ENCODE assay signal across 8 mouse cellular contexts in genomic region chr15:99644776-99645175, GRCm38 (mm10). TPM values are rescaled to one million over a fixed set of nuclear protein-coding genes. Genes with fewer than 3 reads are reported as not detected.
DNase-seq lines count a peak whose midpoint lies in the region; TF ChIP-seq lines count a peak whose summit lies in the region.

No protein-coding gene starts in this region.

- TF ChIP-seq CTCF in gastrocnemius, adult 2 months (IDR thresholded peaks at IDR 0.05) = no peak
- TF ChIP-seq CTCF in brain, embryonic 14.5 days (IDR thresholded peaks at IDR 0.05; ENCODE audit: borderline replicate concordance, extremely low read depth, insufficient read depth, insufficient read length) = no peak

- no peak overlapping the region for H3K4me3 ChIP-seq in gastrocnemius, adult 2 months

- TF ChIP-seq POLR2A in brain, embryonic 14.5 days (IDR thresholded peaks at IDR 0.05; ENCODE audit: borderline replicate concordance, extremely low read depth, insufficient read depth, insufficient read length, poor library complexity, severe bottlenecking) = no peak

- intact Hi-C loops in gastrocnemius, adult 2 months (cut with DNase I) = no loop called here

- H3K27ac ChIP-seq in gastrocnemius, adult 2 months = no peak overlapping the region

- DNase-seq in gastrocnemius, adult 2 months = peak; percentile 61
- no peak for DNase-seq in gastrocnemius, adult 18-20 months (ENCODE audit: low spot score)
- peak; percentile 35 for DNase-seq in 3134 (ENCODE audit: extremely low read depth, insufficient read length, low spot score)
- DNase-seq in brain, embryonic 14.5 days (ENCODE audit: low read depth) = peak; percentile 75
- DNase-seq in layer of hippocampus, postnatal 10 days (ENCODE audit: low spot score in 2 of 2) = peak; percentile 39 to 65
- no peak for DNase-seq in spleen, adult 12 weeks (ENCODE audit: low spot score)
- DNase-seq in urinary bladder, postnatal 14 days (ENCODE audit: low spot score) = no peak
- no peak for DNase-seq in ovary, postnatal 36 days (ENCODE audit: low spot score)

RNA-seq across cellular contexts. Expression of gene Racgap1, which starts 6.7 kb away (rescaled TPM):
- total RNA-seq in gastrocnemius, adult 2 months (2021) = under 1 TPM; 0.89 to 0.94 TPM
- total RNA-seq in gastrocnemius, adult 18-20 months (2021) = under 1 TPM; 0.57 to 0.69 TPM
- polyA plus RNA-seq in brain, embryonic 14.5 days (2012; rRNA removed) = 83.0 and 118 TPM in 2 replicates
- 10 to 100 TPM; 13.6 TPM for total RNA-seq in layer of hippocampus, postnatal 10 days (2021)

RNA-seq across cellular contexts. Expression of gene Asic1, which starts 25.4 kb away (rescaled TPM):
- total RNA-seq in gastrocnemius, adult 2 months (2021) = under 1 TPM in 1 of 2 experiments, not detected in 1; 0.31 TPM
- under 1 TPM in 1 of 2 experiments, not detected in 1; 0.11 TPM for total RNA-seq in gastrocnemius, adult 18-20 months (2021)
- polyA plus RNA-seq in brain, embryonic 14.5 days (2012; rRNA removed) = 81.2 and 114 TPM in 2 replicates
- 10 to 100 TPM; 50.7 to 54.6 TPM for total RNA-seq in layer of hippocampus, postnatal 10 days (2021)

RNA-seq across cellular contexts. Expression of gene Aqp6, which starts 43.6 kb away (rescaled TPM):
- not detected for total RNA-seq in gastrocnemius, adult 2 months (2021)
- total RNA-seq in gastrocnemius, adult 18-20 months (2021) = not detected
- 2.8 and 4.4 TPM in 2 replicates for polyA plus RNA-seq in brain, embryonic 14.5 days (2012; rRNA removed)
- not detected for total RNA-seq in layer of hippocampus, postnatal 10 days (2021)

RNA-seq across cellular contexts. Expression of gene Aqp5, which starts 54.2 kb away (rescaled TPM):
- not detected for total RNA-seq in gastrocnemius, adult 2 months (2021)
- total RNA-seq in gastrocnemius, adult 18-20 months (2021) = under 1 TPM in 1 of 2 experiments, not detected in 1; 0.30 TPM
- 1.1 and 1.7 TPM in 2 replicates for polyA plus RNA-seq in brain, embryonic 14.5 days (2012; rRNA removed)
- total RNA-seq in layer of hippocampus, postnatal 10 days (2021) = under 1 TPM; 0.32 to 0.62 TPM

RNA-seq across cellular contexts. Expression of gene Smarcd1, which starts 57.2 kb away (rescaled TPM):
- total RNA-seq in gastrocnemius, adult 2 months (2021) = 1 to 10 TPM; 6.9 to 7.2 TPM
- 1 to 10 TPM; 5.8 to 7.4 TPM for total RNA-seq in gastrocnemius, adult 18-20 months (2021)
- polyA plus RNA-seq in brain, embryonic 14.5 days (2012; rRNA removed) = 201 and 211 TPM in 2 replicates
- total RNA-seq in layer of hippocampus, postnatal 10 days (2021) = 10 to 100 TPM; 89.4 to 94.3 TPM

Comparison
In these comparisons a context has a peak if more than half of its experiments do, and no peak if none do; other contexts are left out.
1. DNase-seq: peak in gastrocnemius, adult 2 months (single experiment), 3134 (single experiment), brain, embryonic 14.5 days (single experiment) and layer of hippocampus, postnatal 10 days (2 of 2); none in gastrocnemius, adult 18-20 months (single experiment), spleen, adult 12 weeks (single experiment), urinary bladder, postnatal 14 days (single experiment) and ovary, postnatal 36 days (single experiment).
2. RNA of gene Racgap1, which starts 6.7 kb away (total RNA-seq): 13.6 TPM in layer of hippocampus, postnatal 10 days; 0.89 to 0.94 TPM in gastrocnemius, adult 2 months and 0.57 to 0.69 TPM in gastrocnemius, adult 18-20 months; every median in the first group is over 4 times any median in the second.
3. RNA of gene Asic1, which starts 25.4 kb away (total RNA-seq): 50.7 to 54.6 TPM in layer of hippocampus, postnatal 10 days; 0.31 TPM in gastrocnemius, adult 2 months and 0.11 TPM in gastrocnemius, adult 18-20 months; every median in the first group is over 10 times any median in the second.